Mouse (Mus musculus): Measurements from ENCODE around the gene Abraxas1. TPM values are rescaled to one million over a fixed set of nuclear protein-coding genes. Genes with fewer than 3 reads are reported as not detected.

Abraxas1 gene
- polyA plus RNA-seq, 1 experiment from 2014 or later: 13.5 TPM

- 30% methylated on average over 16 of the region's 16 CpGs for WGBS
- H3K4me3 ChIP-seq (replicated peaks): peak overlapping the region; percentile 88
- no peaks in the 10 kb centered on the region for H3K36me3 ChIP-seq
- peaks cover 15% of the 10 kb centered on the region for H3K4me1 ChIP-seq
- peak overlapping the region; percentile 91 for H3K4me2 ChIP-seq
- no peak for ATAC-seq (ENCODE audit: low FRiP score)
- no peaks in the 10 kb centered on the region for H3K9me3 ChIP-seq (replicated peaks)
- H3K9ac ChIP-seq (replicated peaks): peak overlapping the region; percentile 90
- peak overlapping the region; percentile 87 for H3K27ac ChIP-seq (replicated peaks)
- no peaks in the 10 kb centered on the region for H3K27me3 ChIP-seq (replicated peaks)
Measured at GRCm38 (mm10) chr5:100819568-100820480, 941 bp downstream of the Abraxas1 start.

- Histone ChIP-seq H3K27me3 (replicated peaks) (no peaks in the 10 kb centered on the region), H3K27ac (replicated peaks) (no peak overlapping the region), H3K36me3 (0 out of 2 replicates have a peak, but pooled peaks cover 3% of the 10 kb centered on the region), H3K4me2 (no peak overlapping the region), H3K4me1 (peaks cover 15% of the 10 kb centered on the region), H3K9ac (replicated peaks) (no peak overlapping the region), H3K9me3 (replicated peaks) (no peaks in the 10 kb centered on the region), H3K4me3 (replicated peaks) (no peak overlapping the region)
- no peak for ATAC-seq (ENCODE audit: low FRiP score)
- WGBS: 89% methylated on average over 4 of the region's 4 CpGs
Measured at GRCm38 (mm10) chr5:100818341-100818740, 2.4 kb downstream of the Abraxas1 start.

GRCm38 (mm10) chr5:100798165-100798860 is 22.5 kb downstream of the Abraxas1 start, which contains the start of the genes Helq and Mrps18c:
Helq (minus strand) TSS chr5:100798598.
Mrps18c (plus strand) TSS chr5:100798627.
- Histone ChIP-seq H3K27me3 (replicated peaks) (no peaks in the 10 kb centered on the region), H3K4me2 (peak within 1 kb of the TSS; percentile 90), H3K4me1 (peaks cover 17% of the 10 kb centered on the region), H3K9ac (replicated peaks) (peak within 1 kb of the TSS; percentile 70), H3K36me3 (peaks cover 32% of the 10 kb centered on the region), H3K4me3 (replicated peaks) (peak within 1 kb of the TSS; percentile 87), H3K9me3 (replicated peaks) (no peaks in the 10 kb centered on the region), H3K27ac (replicated peaks) (peak within 1 kb of the TSS; percentile 78)
- peak; percentile 98 for ATAC-seq (ENCODE audit: low FRiP score)
- WGBS: under 1% methylated on average over 63 of the region's 67 CpGs

GRCm38 (mm10) chr5:100794084-100794483 is 26.7 kb downstream of the Abraxas1 start:
- H3K9ac ChIP-seq (replicated peaks): no peak overlapping the region
- H3K4me3 ChIP-seq (replicated peaks): no peak overlapping the region
- H3K36me3 ChIP-seq: peaks cover 66% of the 10 kb centered on the region
- no peak overlapping the region for H3K4me2 ChIP-seq
- H3K27me3 ChIP-seq (replicated peaks): no peaks in the 10 kb centered on the region
- WGBS: 85% methylated on average over 5 of the region's 5 CpGs
- peaks cover 12% of the 10 kb centered on the region for H3K4me1 ChIP-seq
- no peaks in the 10 kb centered on the region for H3K9me3 ChIP-seq (replicated peaks)
- ATAC-seq (ENCODE audit: low FRiP score): no peak
- H3K27ac ChIP-seq (replicated peaks): no peak overlapping the region

DNA sequence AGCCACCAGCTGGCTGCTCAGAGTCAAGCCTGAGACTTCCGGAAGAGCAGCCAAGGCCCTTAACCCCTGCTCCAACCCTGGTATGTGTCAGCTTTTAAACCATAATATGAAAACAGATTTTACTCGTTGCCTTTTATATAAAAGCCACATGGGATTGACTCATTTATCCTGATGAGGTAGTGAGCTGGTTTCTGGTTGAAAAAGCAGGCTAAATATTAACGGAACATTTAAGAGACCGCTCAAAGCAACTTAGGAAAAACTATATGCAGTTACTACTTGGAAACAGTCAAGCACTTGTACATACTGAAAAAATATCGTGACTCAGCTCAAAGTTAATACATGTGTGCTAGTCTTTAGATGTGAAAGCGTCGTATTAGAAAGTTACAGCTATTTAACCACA is 28.5 kb downstream of the Abraxas1 start:
- 95% methylated on average over 7 of the region's 7 CpGs for WGBS
- Histone ChIP-seq H3K4me2 (no peak overlapping the region), H3K27me3 (replicated peaks) (no peaks in the 10 kb centered on the region), H3K4me3 (replicated peaks) (no peak overlapping the region), H3K9ac (replicated peaks) (no peak overlapping the region), H3K4me1 (peaks cover 5% of the 10 kb centered on the region), H3K36me3 (peaks cover 83% of the 10 kb centered on the region), H3K27ac (replicated peaks) (no peak overlapping the region), H3K9me3 (replicated peaks) (no peaks in the 10 kb centered on the region)
- no peak for ATAC-seq (ENCODE audit: low FRiP score)

DNA sequence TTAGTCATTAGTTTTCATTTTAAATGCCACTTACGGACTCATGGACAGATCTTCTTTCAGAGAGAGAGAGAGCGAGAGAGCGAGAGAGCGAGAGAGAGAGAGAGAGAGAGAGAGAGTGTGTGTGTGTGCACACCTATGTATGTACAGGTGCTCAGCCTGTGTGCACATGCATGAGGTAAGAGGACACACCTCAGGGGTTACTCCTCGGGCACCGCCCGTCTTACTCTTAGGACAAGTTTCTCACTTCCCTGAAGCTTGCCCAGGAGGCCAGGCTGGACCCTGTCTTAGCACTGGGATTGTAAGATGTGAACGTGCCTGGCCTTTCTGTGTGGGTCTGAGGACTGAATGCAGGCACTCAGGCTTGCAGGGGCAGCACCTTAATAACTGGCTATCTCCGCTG is 33.2 kb downstream of the Abraxas1 start:
- ATAC-seq (ENCODE audit: low FRiP score): no peak
- H3K9ac ChIP-seq (replicated peaks): no peak overlapping the region
- H3K9me3 ChIP-seq (replicated peaks): no peaks in the 10 kb centered on the region
- 98% methylated on average over 9 of the region's 9 CpGs for WGBS
- no peaks in the 10 kb centered on the region for H3K4me1 ChIP-seq
- H3K27me3 ChIP-seq (replicated peaks): no peaks in the 10 kb centered on the region
- no peak overlapping the region for H3K27ac ChIP-seq (replicated peaks)
- peaks cover 83% of the 10 kb centered on the region for H3K36me3 ChIP-seq
- H3K4me3 ChIP-seq (replicated peaks): no peak overlapping the region
- no peak overlapping the region for H3K4me2 ChIP-seq

DNA sequence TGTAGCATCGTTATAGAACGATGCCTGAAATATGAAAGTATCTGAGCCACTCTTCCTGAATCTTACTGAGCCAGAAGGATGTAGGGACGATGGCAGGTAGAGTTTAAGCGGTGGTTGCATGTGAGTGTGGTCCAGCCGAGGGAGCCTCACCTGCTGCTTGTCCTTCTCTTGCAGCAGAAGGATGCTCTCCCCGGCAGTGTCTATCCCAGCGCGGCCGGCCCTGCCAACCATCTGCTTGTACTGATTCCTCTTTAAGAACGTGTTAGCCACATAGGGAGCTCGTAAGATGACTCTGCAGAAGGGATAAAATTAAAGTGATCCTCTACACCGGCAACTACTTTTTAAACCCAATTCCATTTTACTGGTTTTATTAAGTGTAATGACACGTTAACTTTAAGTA is 41.8 kb downstream of the Abraxas1 start:
- H3K27me3 ChIP-seq (replicated peaks): no peaks in the 10 kb centered on the region
- H3K27ac ChIP-seq (replicated peaks): no peak overlapping the region
- no peaks in the 10 kb centered on the region for H3K4me1 ChIP-seq
- H3K4me3 ChIP-seq (replicated peaks): no peak overlapping the region
- 97% methylated on average over 13 of the region's 13 CpGs for WGBS
- peaks cover 80% of the 10 kb centered on the region for H3K36me3 ChIP-seq
- no peaks in the 10 kb centered on the region for H3K9me3 ChIP-seq (replicated peaks)
- H3K4me2 ChIP-seq: no peak overlapping the region
- ATAC-seq (ENCODE audit: low FRiP score): no peak
- H3K9ac ChIP-seq (replicated peaks): no peak overlapping the region

GRCm38 (mm10) chr5:100776900-100777299 is 43.9 kb downstream of the Abraxas1 start:
- Histone ChIP-seq H3K9me3 (replicated peaks) (no peaks in the 10 kb centered on the region), H3K4me2 (no peak overlapping the region), H3K36me3 (peaks cover 79% of the 10 kb centered on the region), H3K4me3 (replicated peaks) (no peak overlapping the region), H3K9ac (replicated peaks) (no peak overlapping the region), H3K27ac (replicated peaks) (no peak overlapping the region), H3K4me1 (no peaks in the 10 kb centered on the region), H3K27me3 (replicated peaks) (no peaks in the 10 kb centered on the region)
- no peak for ATAC-seq (ENCODE audit: low FRiP score)
- 91% methylated on average over 5 of the region's 5 CpGs for WGBS

DNA sequence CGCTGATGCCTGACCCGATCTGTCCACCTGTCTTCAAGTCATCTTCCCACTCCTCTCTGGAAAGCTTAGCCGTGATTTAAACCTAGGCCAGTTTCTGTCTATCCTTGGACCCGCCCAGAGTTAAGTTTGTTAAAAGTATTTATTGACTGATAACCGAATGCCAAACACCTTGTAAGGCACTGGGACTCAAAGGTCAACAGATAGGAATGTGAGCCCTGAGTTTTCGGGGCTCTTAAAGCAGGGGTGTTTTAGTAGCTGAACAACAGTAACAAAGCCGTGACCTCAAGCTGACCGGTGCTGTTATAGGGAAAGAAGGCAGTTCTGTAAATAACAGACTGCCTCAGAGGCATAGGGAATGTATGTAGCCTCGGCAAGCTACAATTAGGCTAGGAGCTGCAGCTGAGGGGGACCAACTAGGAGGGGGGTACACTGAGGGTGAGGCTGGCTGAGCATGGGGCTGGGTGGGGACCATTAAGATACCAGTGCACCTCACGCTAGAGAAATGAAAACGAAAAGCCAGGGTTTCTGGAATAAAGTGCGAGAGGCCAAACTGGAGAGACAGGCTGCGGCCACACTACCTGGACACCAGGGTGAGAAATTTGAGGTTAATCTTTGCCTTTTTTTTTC is 44.9 kb downstream of the Abraxas1 start:
- Histone ChIP-seq H3K27ac (replicated peaks) (no peak overlapping the region), H3K9me3 (replicated peaks) (no peaks in the 10 kb centered on the region), H3K4me2 (no peak overlapping the region), H3K27me3 (replicated peaks) (no peaks in the 10 kb centered on the region), H3K4me3 (replicated peaks) (no peak overlapping the region), H3K4me1 (no peaks in the 10 kb centered on the region), H3K36me3 (peaks cover 79% of the 10 kb centered on the region), H3K9ac (replicated peaks) (no peak overlapping the region)
- WGBS: 86% methylated on average over 13 of the region's 13 CpGs
- ATAC-seq (ENCODE audit: low FRiP score): no peak

DNA sequence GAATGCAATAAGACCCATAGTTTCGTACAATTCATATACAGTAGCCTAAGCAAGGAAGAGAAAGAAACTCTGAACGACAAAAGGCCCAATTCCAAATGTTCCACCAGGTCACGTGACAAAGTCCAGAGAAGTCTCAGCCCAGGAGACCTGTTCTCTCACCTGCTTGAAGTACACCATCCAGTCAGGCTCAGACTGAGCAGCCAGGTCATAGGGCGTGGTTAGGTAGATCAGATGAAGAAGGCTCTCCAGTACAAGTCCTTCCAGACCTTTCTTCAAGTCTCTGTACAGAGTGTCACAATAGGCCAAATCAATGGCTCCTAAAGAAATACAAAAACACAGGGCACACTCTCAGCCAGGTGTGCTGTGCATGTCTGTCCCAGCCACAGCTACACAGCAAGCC is 49.2 kb downstream of the Abraxas1 start:
- H3K4me1 ChIP-seq: no peaks in the 10 kb centered on the region
- H3K27ac ChIP-seq (replicated peaks): no peak overlapping the region
- H3K36me3 ChIP-seq: peaks cover 85% of the 10 kb centered on the region
- H3K4me2 ChIP-seq: no peak overlapping the region
- no peak overlapping the region for H3K4me3 ChIP-seq (replicated peaks)
- no peak for ATAC-seq (ENCODE audit: low FRiP score)
- no peaks in the 10 kb centered on the region for H3K27me3 ChIP-seq (replicated peaks)
- H3K9me3 ChIP-seq (replicated peaks): no peaks in the 10 kb centered on the region
- no peak overlapping the region for H3K9ac ChIP-seq (replicated peaks)
- WGBS: 96% methylated on average over 4 of the region's 4 CpGs

- Histone ChIP-seq H3K9me3 (replicated peaks) (no peaks in the 10 kb centered on the region), H3K4me2 (no peak overlapping the region), H3K36me3 (peaks cover 88% of the 10 kb centered on the region), H3K4me1 (no peaks in the 10 kb centered on the region), H3K9ac (replicated peaks) (no peak overlapping the region), H3K27me3 (replicated peaks) (no peaks in the 10 kb centered on the region), H3K4me3 (replicated peaks) (no peak overlapping the region), H3K27ac (replicated peaks) (no peak overlapping the region)
- 93% methylated on average over 7 of the region's 7 CpGs for WGBS
- ATAC-seq (ENCODE audit: low FRiP score): no peak
Measured at GRCm38 (mm10) chr5:100766026-100766425, 54.7 kb downstream of the Abraxas1 start.
